Mouse (Mus musculus) liver, adult 2 months (tissue): ENCODE data around the gene Fam241b. TPM values are rescaled to one million over a fixed set of nuclear protein-coding genes. Genes with fewer than 3 reads are reported as not detected.
A peak's percentile ranks its signal among the peaks of the same experiment; 100 is the strongest.

Experiments
- DNase-seq: peaks from one replicate; pipeline ENCODE4 v3.0.0-alpha.2; 2011; ENCODE audit warnings: low read depth, low spot score; ENCODE audit errors: extremely low read depth
- H3K27ac ChIP-seq: fragments of 200-500 bp; replicated peaks from 2 replicates; pipeline ENCODE4 v1.5.1; 2012; ENCODE audit warnings: low read depth, mild to moderate bottlenecking, control low read depth, inconsistent platforms, low read length; ENCODE audit not compliant: insufficient read depth
- H3K27me3 ChIP-seq: fragments of 200-500 bp; 2 replicates; pipeline ENCODE4 v1.6.1; 2012; ENCODE audit warnings: mild to moderate bottlenecking, moderate library complexity, low read length, inconsistent platforms; ENCODE audit not compliant: control insufficient read depth, insufficient read depth
- H3K36me3 ChIP-seq: fragments of 200-500 bp; 2 replicates; pipeline ENCODE4 v1.6.1; 2012; ENCODE audit warnings: low read length, inconsistent platforms; ENCODE audit not compliant: control insufficient read depth, insufficient read depth
- H3K4me1 ChIP-seq: fragments of 200-500 bp; 2 replicates; pipeline ENCODE4 v1.6.1; 2011; ENCODE audit warnings: low read length; ENCODE audit not compliant: control insufficient read depth, insufficient read depth
- H3K4me3 ChIP-seq: fragments of 200-500 bp; 2 replicates; pipeline ENCODE4 v1.5.1; 2011; ENCODE audit warnings: low read depth, mild to moderate bottlenecking, control low read depth, low read length, moderate library complexity; ENCODE audit not compliant: insufficient read depth
- H3K79me2 ChIP-seq: fragments of 200-500 bp; 2 replicates; pipeline ENCODE4 v1.6.1; 2012; ENCODE audit warnings: inconsistent platforms, mild to moderate bottlenecking, low read length, moderate library complexity; ENCODE audit not compliant: control insufficient read depth, insufficient read depth
- H3K9ac ChIP-seq: fragments of 200-500 bp; 2 replicates; pipeline ENCODE4 v1.6.1; 2012; ENCODE audit warnings: low read depth, mild to moderate bottlenecking, control low read depth, inconsistent platforms, low read length
- CTCF ChIP-seq: fragments of 200-500 bp; IDR thresholded peaks from 2 replicates; pipeline ENCODE4 v1.5.1; 2011; ENCODE audit warnings: low read depth, low read length, control low read depth
- POLR2A ChIP-seq: fragments of 200-500 bp; IDR thresholded peaks from 2 replicates; pipeline ENCODE4 v1.6.1; 2011; ENCODE audit warnings: low read length, control low read depth; ENCODE audit not compliant: insufficient read depth; ENCODE audit errors: extremely low read depth
- WGBS: fragments of 180-500 bp; shearing (Covaris S2); methylation state at CpG from one replicate; pipeline ENCODE4 v1.1.7; 2018; 5-methylcytosine and 5-hydroxymethylcytosine counted together
- polyA plus RNA-seq: library from polyadenylated mRNA; depleted of rRNA; stranded (reverse); fragments of >200 nt; gene quantifications from 2 replicates; pipeline ENCODE4 v1.2.3, GENCODE M21; 2012
- total RNA-seq: library from RNA; depleted of rRNA; stranded (reverse); fragments of >200 nt; gene quantifications from 2 replicates; pipeline ENCODE4 v1.2.3, GENCODE M21; 2014

Gene Fam241b
- total and polyA plus RNA-seq, 2 experiments: 3.6 to 3.9 TPM

GRCm38 (mm10) chr10:62107048-62107447, 36.7 kb downstream of the Fam241b start:
- TF ChIP-seq CTCF: no peak
- TF ChIP-seq POLR2A: no peak
- H3K4me3 ChIP-seq: no peak overlapping the region
- H3K27ac ChIP-seq: no peak overlapping the region
- no peak for DNase-seq
- no peak overlapping the region for H3K9ac ChIP-seq
- H3K4me1 ChIP-seq: peaks cover 3% of the 10 kb centered on the region; the same call in 1 of the 2 replicates
- H3K27me3 ChIP-seq: peaks cover 2% of the 10 kb centered on the region; the same call in 1 of the 2 replicates
- H3K36me3 ChIP-seq: no peaks in the 10 kb centered on the region
- no peaks in the 10 kb centered on the region for H3K79me2 ChIP-seq
- WGBS: 80% methylated on average over 9 of the region's 9 CpGs

GRCm38 (mm10) chr10:62104835-62105576, 38.7 kb downstream of the Fam241b start:
- 22% methylated on average over 7 of the region's 7 CpGs for WGBS
- peak; percentile 44 for DNase-seq
- H3K27me3 ChIP-seq: no peaks in the 10 kb centered on the region

GRCm38 (mm10) chr10:62101504-62102439, 41.9 kb downstream of the Fam241b start:
- Histone ChIP-seq H3K79me2 (no peaks in the 10 kb centered on the region), H3K4me3 (no peak overlapping the region), H3K36me3 (no peaks in the 10 kb centered on the region), H3K27ac (no peak overlapping the region), H3K4me1 (no peaks in the 10 kb centered on the region), H3K27me3 (no peaks in the 10 kb centered on the region), H3K9ac (no peak overlapping the region)
- WGBS: 13% methylated on average over 7 of the region's 7 CpGs
- TF ChIP-seq POLR2A: no peak
- peak; percentile 74 for TF ChIP-seq CTCF
- DNase-seq: peak; percentile 12

More at GRCm38 (mm10) chr10:62104835-62105576, 38.7 kb downstream of the Fam241b start:
- no peak overlapping the region for H3K9ac ChIP-seq
- H3K4me1 ChIP-seq: no peaks in the 10 kb centered on the region
- TF ChIP-seq POLR2A (no peak), CTCF (peak; percentile 74)
- H3K4me3 ChIP-seq: no peak overlapping the region
- no peaks in the 10 kb centered on the region for H3K79me2 ChIP-seq
- H3K27ac ChIP-seq: no peak overlapping the region
- no peaks in the 10 kb centered on the region for H3K36me3 ChIP-seq

- Histone ChIP-seq H3K9ac (no peak overlapping the region), H3K4me1 (no peaks in the 10 kb centered on the region), H3K27me3 (no peaks in the 10 kb centered on the region), H3K4me3 (no peak overlapping the region), H3K79me2 (no peaks in the 10 kb centered on the region), H3K27ac (no peak overlapping the region), H3K36me3 (no peaks in the 10 kb centered on the region)
- TF ChIP-seq CTCF (no peak), POLR2A (no peak)
- 67% methylated on average over 10 of the region's 10 CpGs for WGBS
- no peak for DNase-seq
These were observed 43.8 kb downstream of the Fam241b start for GRCm38 (mm10) chr10:62099749-62100403.

- no peak overlapping the region for H3K27ac ChIP-seq
- H3K27me3 ChIP-seq: no peaks in the 10 kb centered on the region
- no peaks in the 10 kb centered on the region for H3K36me3 ChIP-seq
- TF ChIP-seq POLR2A (no peak), CTCF (no peak)
- H3K79me2 ChIP-seq: no peaks in the 10 kb centered on the region
- WGBS: 80% methylated on average over 6 of the region's 6 CpGs
- no peaks in the 10 kb centered on the region for H3K4me1 ChIP-seq
- no peak overlapping the region for H3K9ac ChIP-seq
- no peak overlapping the region for H3K4me3 ChIP-seq
- DNase-seq: no peak
These were observed 49.3 kb downstream of the Fam241b start for GRCm38 (mm10) chr10:62094401-62094800.
